Mouse (Mus musculus) liver, embryonic 15.5 days (tissue): ENCODE results near the gene Rbp4. TPM values are rescaled to one million over a fixed set of nuclear protein-coding genes. Genes with fewer than 3 reads are reported as not detected.

Source experiments
- ATAC-seq: fragments of 200-750 bp; cut with Nextera tagmentation; 2 replicates; pipeline ENCODE4 v1.8.0; 2017; ENCODE audit warnings: moderate number of reproducible peaks, mild to moderate bottlenecking, moderate library complexity; ENCODE audit not compliant: insufficient read depth
- H3K27ac ChIP-seq: fragments of 300-500 bp; sonication (generic); replicated peaks from 2 replicates; pipeline ENCODE4 v1.5.1; 2015; ENCODE audit warnings: mild to moderate bottlenecking, inconsistent platforms
- H3K27me3 ChIP-seq: fragments of 300-500 bp; sonication (generic); 2 replicates; pipeline ENCODE4 v1.6.1; 2015; ENCODE audit warnings: mild to moderate bottlenecking, inconsistent platforms
- H3K36me3 ChIP-seq: fragments of 300-500 bp; sonication (generic); replicated peaks from 2 replicates; pipeline ENCODE4 v1.6.1; 2015; ENCODE audit warnings: moderate library complexity, mild to moderate bottlenecking, inconsistent platforms
- H3K4me1 ChIP-seq: fragments of 300-500 bp; sonication (generic); replicated peaks from 2 replicates; pipeline ENCODE4 v1.6.1; 2015; ENCODE audit warnings: inconsistent platforms
- H3K4me2 ChIP-seq: fragments of 300-500 bp; sonication (generic); 2 replicates; pipeline ENCODE4 v1.6.1; 2015; ENCODE audit warnings: moderate library complexity, mild to moderate bottlenecking, inconsistent platforms
- H3K4me3 ChIP-seq: fragments of 300-500 bp; sonication (generic); replicated peaks from 2 replicates; pipeline ENCODE4 v1.5.1; 2015; ENCODE audit warnings: mild to moderate bottlenecking, inconsistent platforms
- H3K9ac ChIP-seq: fragments of 300-500 bp; sonication (generic); 2 replicates; pipeline ENCODE4 v1.6.1; 2015; ENCODE audit warnings: moderate library complexity, mild to moderate bottlenecking, inconsistent platforms
- H3K9me3 ChIP-seq: fragments of 300-500 bp; sonication (generic); replicated peaks from 2 replicates; pipeline ENCODE4 v1.6.1; 2016; ENCODE audit warnings: inconsistent platforms
- WGBS: fragments of 180-500 bp; shearing (Covaris S2); methylation state at CpG from one replicate; pipeline ENCODE4 v1.1.7; 2015; ENCODE audit warnings: mixed read lengths; ENCODE audit not compliant: insufficient replicate concordance; 5-methylcytosine and 5-hydroxymethylcytosine counted together
- polyA plus RNA-seq: library from polyadenylated mRNA; unstranded; fragments of >200 nt; fragmentation: Nextera tagmentation; extraction: Ambion mirVana; gene quantifications from 2 replicates; pipeline ENCODE4 v1.2.1, GENCODE M21; 2015

Gene Rbp4
- polyA plus RNA-seq, 1 experiment from 2014 or later: 1,815 TPM

- H3K9me3 ChIP-seq: no peaks in the 10 kb centered on the region
- H3K4me2 ChIP-seq: no peak overlapping the region
- 55% methylated on average over 8 of the region's 8 CpGs for WGBS
- no peak overlapping the region for H3K27ac ChIP-seq
- no peak overlapping the region for H3K9ac ChIP-seq
- H3K36me3 ChIP-seq: no peaks in the 10 kb centered on the region
- no peaks in the 10 kb centered on the region for H3K27me3 ChIP-seq
- H3K4me1 ChIP-seq: no peaks in the 10 kb centered on the region; the same call in 1 of the 2 replicates
- no peak overlapping the region for H3K4me3 ChIP-seq
- ATAC-seq: no peak
These were observed 35.7 kb downstream of the Rbp4 start for GRCm38 (mm10) chr19:38089358-38089757.

GRCm38 (mm10) chr19:38086948-38087551 is 38.0 kb downstream of the Rbp4 start:
- H3K4me2 ChIP-seq: no peak overlapping the region
- no peaks in the 10 kb centered on the region for H3K36me3 ChIP-seq
- no peaks in the 10 kb centered on the region; the same call in 1 of the 2 replicates for H3K4me1 ChIP-seq
- WGBS: 40% methylated on average over 11 of the region's 11 CpGs
- H3K4me3 ChIP-seq: no peak overlapping the region
- no peak overlapping the region for H3K27ac ChIP-seq
- H3K9ac ChIP-seq: no peak overlapping the region
- H3K27me3 ChIP-seq: no peaks in the 10 kb centered on the region
- H3K9me3 ChIP-seq: no peaks in the 10 kb centered on the region
- peak; percentile 56 for ATAC-seq

- ATAC-seq: no peak
- Histone ChIP-seq H3K27ac (no peak overlapping the region), H3K9ac (no peak overlapping the region), H3K36me3 (no peaks in the 10 kb centered on the region), H3K4me3 (no peak overlapping the region), H3K4me1 (no peaks in the 10 kb centered on the region; the same call in 1 of the 2 replicates), H3K27me3 (no peaks in the 10 kb centered on the region), H3K9me3 (no peaks in the 10 kb centered on the region), H3K4me2 (no peak overlapping the region)
- WGBS: 57% methylated on average over 4 of the region's 4 CpGs
These were observed 39.2 kb downstream of the Rbp4 start for GRCm38 (mm10) chr19:38085841-38086240.

- 43% methylated on average over 5 of the region's 5 CpGs for WGBS
- Histone ChIP-seq H3K4me2 (no peak overlapping the region), H3K9me3 (no peaks in the 10 kb centered on the region), H3K4me1 (no peaks in the 10 kb centered on the region; the same call in 1 of the 2 replicates), H3K36me3 (no peaks in the 10 kb centered on the region), H3K9ac (no peak overlapping the region), H3K4me3 (no peak overlapping the region), H3K27me3 (no peaks in the 10 kb centered on the region), H3K27ac (no peak overlapping the region)
- ATAC-seq: no peak
These were observed 42.1 kb downstream of the Rbp4 start for GRCm38 (mm10) chr19:38082931-38083525.

GRCm38 (mm10) chr19:38081361-38081760 is 43.7 kb downstream of the Rbp4 start:
- 42% methylated on average over 3 of the region's 3 CpGs for WGBS
- no peak overlapping the region for H3K27ac ChIP-seq
- no peak for ATAC-seq
- no peak overlapping the region for H3K4me3 ChIP-seq
- H3K4me2 ChIP-seq: no peak overlapping the region
- H3K9ac ChIP-seq: no peak overlapping the region
- H3K9me3 ChIP-seq: no peaks in the 10 kb centered on the region
- no peaks in the 10 kb centered on the region for H3K4me1 ChIP-seq
- H3K27me3 ChIP-seq: no peaks in the 10 kb centered on the region
- H3K36me3 ChIP-seq: no peaks in the 10 kb centered on the region

- no peak overlapping the region for H3K4me3 ChIP-seq
- no peak overlapping the region for H3K4me2 ChIP-seq
- peaks cover 9% of the 10 kb centered on the region; the same call in 1 of the 2 replicates for H3K36me3 ChIP-seq
- H3K9me3 ChIP-seq: no peaks in the 10 kb centered on the region
- H3K4me1 ChIP-seq: no peaks in the 10 kb centered on the region
- 52% methylated on average over 3 of the region's 3 CpGs for WGBS
- H3K27me3 ChIP-seq: no peaks in the 10 kb centered on the region
- ATAC-seq: no peak
- no peak overlapping the region for H3K9ac ChIP-seq
- H3K27ac ChIP-seq: no peak overlapping the region
These were observed 47.1 kb downstream of the Rbp4 start for GRCm38 (mm10) chr19:38077851-38078540.

- H3K4me2 ChIP-seq: no peak overlapping the region
- H3K36me3 ChIP-seq: peaks cover 13% of the 10 kb centered on the region; the same call in 1 of the 2 replicates
- ATAC-seq: no peak
- no peaks in the 10 kb centered on the region for H3K27me3 ChIP-seq
- 76% methylated on average over 2 of the region's 2 CpGs for WGBS
- H3K4me3 ChIP-seq: no peak overlapping the region
- no peak overlapping the region for H3K9ac ChIP-seq
- H3K4me1 ChIP-seq: no peaks in the 10 kb centered on the region
- H3K9me3 ChIP-seq: no peaks in the 10 kb centered on the region
- no peak overlapping the region for H3K27ac ChIP-seq
These were observed 48.8 kb downstream of the Rbp4 start for GRCm38 (mm10) chr19:38076251-38076650.

- H3K36me3 ChIP-seq: peaks cover 17% of the 10 kb centered on the region; the same call in 1 of the 2 replicates
- no peaks in the 10 kb centered on the region for H3K27me3 ChIP-seq
- H3K4me3 ChIP-seq: no peak overlapping the region
- no peak overlapping the region for H3K27ac ChIP-seq
- ATAC-seq: no peak
- WGBS: 65% methylated on average over 11 of the region's 11 CpGs
- no peaks in the 10 kb centered on the region for H3K9me3 ChIP-seq
- H3K9ac ChIP-seq: no peak overlapping the region
- H3K4me2 ChIP-seq: no peak overlapping the region
- H3K4me1 ChIP-seq: no peaks in the 10 kb centered on the region
These were observed 50.0 kb downstream of the Rbp4 start for GRCm38 (mm10) chr19:38075051-38075450.

GRCm38 (mm10) chr19:38073226-38073625 is 51.9 kb downstream of the Rbp4 start:
- H3K36me3 ChIP-seq: peaks cover 21% of the 10 kb centered on the region; the same call in 1 of the 2 replicates
- H3K9ac ChIP-seq: no peak overlapping the region
- H3K4me3 ChIP-seq: no peak overlapping the region
- H3K27ac ChIP-seq: no peak overlapping the region
- no peaks in the 10 kb centered on the region for H3K4me1 ChIP-seq
- no peaks in the 10 kb centered on the region for H3K27me3 ChIP-seq
- WGBS: 85% methylated on average over 5 of the region's 5 CpGs
- no peak for ATAC-seq
- H3K9me3 ChIP-seq: no peaks in the 10 kb centered on the region
- H3K4me2 ChIP-seq: no peak overlapping the region
